Mouse (Mus musculus) cortical plate, adult 2 months (tissue): Measurements from ENCODE around the gene Fam178b.

Experiments
- CTCF ChIP-seq: fragments of 200-500 bp; IDR thresholded peaks from 2 replicates; pipeline ENCODE4 v1.5.1; 2011; ENCODE audit warnings: mild to moderate bottlenecking, control low read depth, low read length; ENCODE audit not compliant: insufficient read depth; ENCODE audit errors: extremely low read depth
- POLR2A ChIP-seq: fragments of 200-500 bp; IDR thresholded peaks from 2 replicates; pipeline ENCODE4 v1.6.1; 2011; ENCODE audit warnings: mild to moderate bottlenecking, low read length, control low read depth; ENCODE audit not compliant: insufficient read depth; ENCODE audit errors: extremely low read depth

GRCm38 (mm10) chr1:36656233-36656632, 26.8 kb downstream of the Fam178b start:
- TF ChIP-seq CTCF = no peak
- no peak for TF ChIP-seq POLR2A
